Mouse (Mus musculus) lung, embryonic 14.5 days (tissue): ENCODE results near the gene Vmn2r78. TPM values are rescaled to one million over a fixed set of nuclear protein-coding genes. Genes with fewer than 3 reads are reported as not detected.
"Not testable (repeated sequence)": the region's sequence is repeated elsewhere in the genome, so short reads cannot be mapped to it uniquely, and the experiment has no call there.

ENCODE experiments used
- ATAC-seq: fragments of 200-750 bp; cut with Nextera tagmentation; 2 replicates; pipeline ENCODE4 v1.8.0; 2017; ENCODE audit warnings: mild to moderate bottlenecking, moderate TSS enrichment, moderate library complexity; ENCODE audit not compliant: insufficient read depth
- DNase-seq: peaks from one replicate; pipeline ENCODE4 v3.0.0-alpha.2; 2015
- H3K27ac ChIP-seq: fragments of 300-500 bp; sonication (generic); 2 replicates; pipeline ENCODE4 v1.5.1; 2014; ENCODE audit warnings: low read depth, mild to moderate bottlenecking, moderate library complexity
- H3K27me3 ChIP-seq: fragments of 300-500 bp; sonication (generic); 2 replicates; pipeline ENCODE4 v1.6.1; 2014; ENCODE audit warnings: low read length, control low read depth; ENCODE audit not compliant: insufficient read depth
- H3K36me3 ChIP-seq: fragments of 300-500 bp; sonication (generic); 2 replicates; pipeline ENCODE4 v1.6.1; 2014; ENCODE audit warnings: control low read depth; ENCODE audit not compliant: insufficient read depth
- H3K4me1 ChIP-seq: fragments of 300-500 bp; sonication (generic); 2 replicates; pipeline ENCODE4 v1.6.1; 2014; ENCODE audit warnings: antibody characterized with exemption, control low read depth; ENCODE audit not compliant: insufficient read depth
- H3K4me2 ChIP-seq: fragments of 300-500 bp; sonication (generic); 2 replicates; pipeline ENCODE4 v1.6.1; 2014; ENCODE audit warnings: mild to moderate bottlenecking
- H3K4me3 ChIP-seq: fragments of 300-500 bp; sonication (generic); 2 replicates; pipeline ENCODE4 v1.5.1; 2014; ENCODE audit warnings: low read depth, low read length
- H3K9ac ChIP-seq: fragments of 300-500 bp; sonication (generic); 2 replicates; pipeline ENCODE4 v1.6.1; 2014
- H3K9me3 ChIP-seq: fragments of 300-500 bp; sonication (generic); 2 replicates; pipeline ENCODE4 v1.6.1; 2016; ENCODE audit warnings: low read depth, low read length, control low read depth
- CTCF ChIP-seq: IDR thresholded peaks from 2 replicates; pipeline ENCODE4 v1.5.1; 2016; ENCODE audit warnings: antibody characterized with exemption, low read depth
- WGBS: fragments of 180-500 bp; shearing (Covaris S2); extraction: QIAGEN DNeasy Blood & Tissue Kit; methylation state at CpG from one replicate; pipeline ENCODE4 v1.1.7; 2014; 5-methylcytosine and 5-hydroxymethylcytosine counted together
- polyA plus RNA-seq: library from polyadenylated mRNA; unstranded; fragments of >200 nt; fragmentation: Nextera tagmentation; extraction: Ambion mirVana; gene quantifications from 2 replicates; pipeline ENCODE4 v1.2.1, GENCODE M21; 2014

The Vmn2r78 gene
- polyA plus RNA-seq: not detected in 2 replicates

DNA sequence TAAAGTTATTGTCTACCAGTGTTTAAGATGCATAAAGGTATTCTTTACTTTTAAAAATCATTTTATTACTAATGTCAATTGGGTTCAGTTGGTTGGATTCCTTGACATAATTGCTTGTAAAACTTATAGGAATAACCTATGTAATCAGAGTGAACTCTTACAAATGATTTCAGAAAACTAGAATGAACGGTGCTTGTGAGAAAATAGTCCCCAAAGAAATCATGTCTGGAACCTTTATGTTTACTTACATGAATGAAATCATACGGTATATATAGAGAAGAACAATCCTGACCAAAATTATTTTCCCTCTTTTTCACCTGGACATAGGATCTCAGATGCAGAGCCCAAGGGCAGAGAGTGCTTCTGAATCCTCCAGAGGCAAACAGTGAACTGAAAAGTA lies at the start of gene Vmn2r78:
Vmn2r78 (plus strand) TSS at position 301 of the 400 bp plus-strand sequence.
- not testable (repeated sequence) for DNase-seq, ATAC-seq
- 86% methylated on average over 2 of the region's 2 CpGs for WGBS

DNA sequence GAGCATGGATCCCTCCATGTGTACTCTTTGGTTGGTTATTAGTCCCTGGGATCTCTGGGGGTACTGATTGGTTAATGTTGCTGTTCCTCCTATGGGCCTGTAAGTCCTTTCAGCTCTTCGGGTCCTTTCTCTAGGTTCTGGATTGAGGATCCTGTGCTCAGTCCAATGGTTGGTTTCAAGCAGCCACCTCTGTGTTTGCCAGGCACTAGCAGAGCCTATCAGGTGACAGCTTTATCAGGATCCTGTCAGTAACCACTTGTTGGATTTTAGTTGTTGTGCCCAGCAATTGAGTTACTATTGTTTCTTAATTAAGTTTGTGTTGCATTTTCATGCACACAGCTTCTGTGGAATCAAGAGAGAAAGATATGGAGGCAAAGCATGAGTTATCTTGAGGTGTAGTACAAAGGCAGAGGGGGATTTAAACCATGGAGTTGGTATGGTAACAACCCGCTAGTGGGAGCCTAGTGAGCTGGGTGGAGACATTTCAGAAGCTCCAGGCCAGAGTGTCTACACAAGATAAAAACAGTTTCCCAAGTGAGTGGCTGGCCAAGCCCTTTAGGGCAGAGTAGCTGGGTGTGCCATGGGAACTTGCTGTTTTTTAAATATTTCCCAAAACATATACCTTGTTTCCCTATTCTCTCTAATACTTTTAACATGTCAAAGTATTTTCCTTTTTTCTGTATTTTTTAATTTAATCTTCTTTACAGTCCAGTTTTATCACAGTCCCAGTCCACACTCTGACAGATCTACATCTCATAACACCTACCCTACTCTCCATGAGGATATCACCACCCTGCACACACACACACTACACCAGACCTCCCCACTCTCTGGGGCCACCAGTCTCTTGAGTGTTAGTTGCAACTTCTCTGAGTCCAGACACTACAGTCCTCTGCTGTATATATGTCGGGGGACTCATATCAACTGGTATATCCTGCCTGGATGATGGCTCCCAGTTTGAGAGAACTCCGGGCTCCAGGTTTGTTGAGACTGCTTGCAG lies 25.1 kb upstream of the Vmn2r78 start:
- WGBS: 84% methylated on average over 4 of the region's 4 CpGs
- DNase-seq (no peak), ATAC-seq (no peak)
- no peak overlapping the region for H3K9ac ChIP-seq
- H3K27ac ChIP-seq: no peak overlapping the region
- no peak for TF ChIP-seq CTCF
- H3K9me3 ChIP-seq: no peaks in the 10 kb centered on the region
- no peaks in the 10 kb centered on the region for H3K27me3 ChIP-seq
- no peak overlapping the region for H3K4me2 ChIP-seq
- H3K4me3 ChIP-seq: no peak overlapping the region
- no peaks in the 10 kb centered on the region for H3K36me3 ChIP-seq
- no peaks in the 10 kb centered on the region for H3K4me1 ChIP-seq

More for the DNA sequence above, at the start of gene Vmn2r78:
- H3K4me3 ChIP-seq, H3K9me3 ChIP-seq, H3K27me3 ChIP-seq, H3K4me1 ChIP-seq, H3K27ac ChIP-seq, H3K9ac ChIP-seq, H3K36me3 ChIP-seq, H3K4me2 ChIP-seq: not testable (repeated sequence)

DNA sequence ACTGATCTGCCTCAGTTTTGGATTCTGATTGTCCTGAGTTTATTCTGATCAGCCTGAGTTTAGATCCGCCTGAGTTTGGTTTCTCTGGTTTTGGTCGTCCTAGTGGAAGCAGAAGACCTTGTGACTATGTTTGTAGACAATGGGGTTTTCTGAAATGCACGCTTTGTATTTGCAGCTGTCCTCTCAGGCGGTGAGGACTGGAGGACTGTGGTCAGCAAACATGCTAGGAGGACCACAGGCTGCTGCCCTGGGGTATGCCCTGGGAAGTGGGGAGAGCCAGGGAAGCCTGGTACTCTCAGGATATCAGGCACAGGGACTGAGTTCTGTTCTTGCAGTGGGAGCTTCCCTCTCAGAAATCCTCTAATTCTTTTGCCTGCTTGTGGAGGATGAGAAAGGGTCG lies 22.4 kb downstream of the Vmn2r78 start:
- Histone ChIP-seq H3K4me1 (no peaks in the 10 kb centered on the region), H3K36me3 (no peaks in the 10 kb centered on the region), H3K27me3 (no peaks in the 10 kb centered on the region), H3K27ac (no peak overlapping the region), H3K9ac (no peak overlapping the region), H3K4me3 (no peak overlapping the region), H3K4me2 (no peak overlapping the region), H3K9me3 (no peaks in the 10 kb centered on the region)
- ATAC-seq: no peak
- TF ChIP-seq CTCF: no peak
- no peak for DNase-seq
- 67% methylated on average over 5 of the region's 5 CpGs for WGBS

DNA sequence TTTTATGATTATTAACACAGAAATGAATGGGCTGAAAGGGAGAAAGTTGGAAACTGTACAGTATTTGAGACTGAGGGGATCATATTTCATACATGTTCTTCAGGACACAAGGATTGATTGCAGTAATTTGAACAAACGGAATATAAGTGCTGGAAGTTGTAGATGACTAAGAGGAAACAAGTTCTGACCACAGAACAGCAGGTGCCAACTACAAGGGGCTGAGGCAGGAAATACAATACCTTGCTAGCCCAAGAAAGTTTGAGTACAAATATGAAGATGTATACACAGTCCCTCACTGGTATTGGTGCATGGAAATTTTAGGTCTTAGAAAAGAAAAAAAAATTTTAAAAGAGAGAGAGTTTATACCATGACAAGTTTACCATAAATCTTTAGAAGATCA lies 79.8 kb downstream of the Vmn2r78 start:
- Histone ChIP-seq H3K4me3 (no peak overlapping the region), H3K36me3 (no peaks in the 10 kb centered on the region), H3K4me1 (no peaks in the 10 kb centered on the region), H3K4me2 (no peak overlapping the region), H3K27ac (no peak overlapping the region), H3K9me3 (no peaks in the 10 kb centered on the region), H3K9ac (no peak overlapping the region), H3K27me3 (no peaks in the 10 kb centered on the region)
- WGBS: 53% methylated on average over 1 of the region's 1 CpGs
- ATAC-seq: no peak
- no peak for DNase-seq
- TF ChIP-seq CTCF: no peak

DNA sequence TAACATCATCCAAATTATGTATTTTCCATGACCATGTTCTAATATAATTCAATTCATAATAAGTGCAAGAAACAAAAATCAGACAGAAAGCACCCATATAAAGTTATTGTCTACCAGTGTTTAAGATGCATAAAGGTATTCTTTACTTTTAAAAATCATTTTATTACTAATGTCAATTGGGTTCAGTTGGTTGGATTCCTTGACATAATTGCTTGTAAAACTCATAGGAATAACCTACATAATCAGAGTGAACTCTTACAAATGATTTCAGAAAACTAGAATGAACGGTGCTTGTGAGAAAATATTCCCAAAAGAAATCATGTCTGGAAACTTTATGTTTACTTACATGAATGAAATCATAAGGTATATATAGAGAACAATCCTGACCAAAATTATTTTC lies 80.9 kb downstream of the Vmn2r78 start, which contains the start of gene Vmn2r79:
Vmn2r79 (plus strand) TSS at position 301 of the 400 bp plus-strand sequence.
- not testable (repeated sequence) for ATAC-seq, H3K9me3 ChIP-seq, H3K27me3 ChIP-seq, H3K27ac ChIP-seq, H3K4me1 ChIP-seq, H3K36me3 ChIP-seq, DNase-seq, H3K9ac ChIP-seq, H3K4me3 ChIP-seq, H3K4me2 ChIP-seq
- WGBS: 88% methylated on average over 1 of the region's 1 CpGs

Other genes with a start within 250 kb of the Vmn2r78 start
- not detected in 2 replicates for gene Olfr292, start 226.8 kb upstream of the Vmn2r78 start, polyA plus RNA-seq
- not detected in 2 replicates for gene Folh1, start 139.2 kb upstream of the Vmn2r78 start, polyA plus RNA-seq
- gene Vmn2r77, start 120.1 kb upstream of the Vmn2r78 start, polyA plus RNA-seq: not detected in 2 replicates
- 0.01 TPM in 1 of 2 replicates, not detected in the other for gene Vmn2r79, start 81.0 kb downstream of the Vmn2r78 start, polyA plus RNA-seq